Mouse (Mus musculus) ES-E14 (cell line): ENCODE results near the gene Fcmr. TPM values are rescaled to one million over a fixed set of nuclear protein-coding genes. Genes with fewer than 3 reads are reported as not detected.

ENCODE experiments used
- DNase-seq: peaks from one replicate; pipeline ENCODE4 v3.0.0-alpha.2; 2013; ENCODE audit warnings: low read depth, low spot score
- H3K27ac ChIP-seq: 2 replicates; pipeline ENCODE4 v1.5.1; 2012; ENCODE audit warnings: low read depth, mild to moderate bottlenecking, low read length, moderate library complexity, mixed read lengths; ENCODE audit not compliant: poor library complexity, insufficient read depth, severe bottlenecking
- H3K36me3 ChIP-seq: 2 replicates; pipeline ENCODE4 v1.6.1; 2012; ENCODE audit warnings: mild to moderate bottlenecking, low read length, moderate library complexity, mixed read lengths; ENCODE audit not compliant: control insufficient read depth, poor library complexity, insufficient read depth, severe bottlenecking
- H3K4me1 ChIP-seq, 2 experiments: fragments of 150-350 bp in 1 of 2; sonication (generic) in 1 of 2; 2 replicates each; pipeline ENCODE4 v1.6.1; 2012; ENCODE audit warnings: low read length in 2 of 2, mild to moderate bottlenecking in 1 of 2, mixed read lengths in 1 of 2; ENCODE audit not compliant: control insufficient read depth in 2 of 2, insufficient read depth in 2 of 2, poor library complexity in 1 of 2
- H3K4me3 ChIP-seq, 2 experiments: fragments of 150-350 bp in 1 of 2; sonication (generic) in 1 of 2; 2 replicates each; pipeline ENCODE4 v1.5.1; 2012; ENCODE audit warnings: low read length in 2 of 2, low read depth in 1 of 2, mild to moderate bottlenecking in 1 of 2, mixed read lengths in 1 of 2; ENCODE audit not compliant: insufficient read depth in 1 of 2, poor library complexity in 1 of 2, severe bottlenecking in 1 of 2
- H3K9ac ChIP-seq: 2 replicates; pipeline ENCODE4 v1.6.1; 2012; ENCODE audit warnings: low read depth, mild to moderate bottlenecking, low read length, mixed read lengths; ENCODE audit not compliant: poor library complexity, insufficient read depth, severe bottlenecking
- H3K9me3 ChIP-seq: fragments of 150-350 bp; sonication (generic); 2 replicates; pipeline ENCODE4 v1.6.1; 2012; ENCODE audit warnings: low read depth, mild to moderate bottlenecking, low read length; ENCODE audit not compliant: control insufficient read depth, insufficient read depth
- CHD2 ChIP-seq: IDR thresholded peaks from 2 replicates; pipeline ENCODE4 v1.6.1; 2014; ENCODE audit warnings: mild to moderate bottlenecking, low read depth, low read length, inconsistent platforms
- HCFC1 ChIP-seq: IDR thresholded peaks from 2 replicates; pipeline ENCODE4 v1.6.1; 2012; ENCODE audit warnings: low read length, inconsistent platforms, borderline replicate concordance; ENCODE audit not compliant: insufficient read depth
- MAFK ChIP-seq: IDR thresholded peaks from 2 replicates; pipeline ENCODE4 v1.6.1; 2014; ENCODE audit warnings: mild to moderate bottlenecking, low read depth, low read length, inconsistent platforms; ENCODE audit not compliant: insufficient read depth
- ZC3H11A ChIP-seq: IDR thresholded peaks from 2 replicates; pipeline ENCODE4 v1.6.1; 2012; ENCODE audit warnings: low read depth, mild to moderate bottlenecking, inconsistent platforms, low read length, borderline replicate concordance
- ZNF384 ChIP-seq: IDR thresholded peaks from 2 replicates; pipeline ENCODE4 v1.6.1; 2012; ENCODE audit warnings: low read depth, low read length, inconsistent platforms
- in situ Hi-C, 2 experiments: fragments of 600-800 bp; cut with MboI; formaldehyde crosslinking; loops; one replicate each; pipeline ENCODE4 v1.15.1; 2025; ENCODE audit warnings: low sequenced_read_pairs in 2 of 2, inconsistent platforms in 1 of 2; ENCODE audit not compliant: unreplicated experiment in 2 of 2
- total RNA-seq: library from RNA; depleted of rRNA; stranded (reverse); fragments of 300-350 nt; gene quantifications from 2 replicates; pipeline ENCODE4 v1.2.3, GENCODE M21; 2012; rRNA removed

Fcmr gene
- total RNA-seq = not detected in 2 replicates

GRCm38 (mm10) chr1:130865541-130866221 is at the start of gene Fcmr:
Gene Fcmr (plus strand): TSS chr1:130865669.
- in situ Hi-C loops = no loop called here
- H3K27ac ChIP-seq = no peak within 1 kb of the TSS
- H3K9ac ChIP-seq = no peak within 1 kb of the TSS
- H3K4me1 ChIP-seq = no peaks in the 10 kb centered on the region
- no peak for DNase-seq
- no peak within 1 kb of the TSS for H3K4me3 ChIP-seq
- TF ChIP-seq ZNF384 (no peak), MAFK (no peak), ZC3H11A (no peak), HCFC1 (no peak), CHD2 (no peak)
- H3K9me3 ChIP-seq = no peaks in the 10 kb centered on the region
- H3K36me3 ChIP-seq = no peaks in the 10 kb centered on the region

GRCm38 (mm10) chr1:130819737-130820136 is 45.7 kb upstream of the Fcmr start:
- Histone ChIP-seq H3K4me1 (no peaks in the 10 kb centered on the region), H3K36me3 (no peaks in the 10 kb centered on the region), H3K9me3 (no peaks in the 10 kb centered on the region), H3K4me3 (no peak overlapping the region), H3K9ac (no peak overlapping the region), H3K27ac (no peak overlapping the region)
- in situ Hi-C loops = no loop called here
- DNase-seq = no peak
- TF ChIP-seq MAFK (no peak), HCFC1 (no peak), ZC3H11A (no peak), CHD2 (no peak), ZNF384 (no peak)

- DNase-seq = no peak
- Histone ChIP-seq H3K36me3 (no peaks in the 10 kb centered on the region), H3K4me3 (no peak overlapping the region), H3K9me3 (no peaks in the 10 kb centered on the region), H3K9ac (no peak overlapping the region), H3K27ac (no peak overlapping the region), H3K4me1 (no peaks in the 10 kb centered on the region)
- TF ChIP-seq HCFC1 = no peak
- TF ChIP-seq ZC3H11A = no peak
- no peak for TF ChIP-seq MAFK
- TF ChIP-seq ZNF384 = no peak
- TF ChIP-seq CHD2 = no peak
- in situ Hi-C loops = no loop called here
Measured at GRCm38 (mm10) chr1:130820316-130821148, 44.9 kb upstream of the Fcmr start.

GRCm38 (mm10) chr1:130821149-130821471 is 44.4 kb upstream of the Fcmr start:
- no peak overlapping the region for H3K4me3 ChIP-seq
- H3K9me3 ChIP-seq = no peaks in the 10 kb centered on the region
- no peaks in the 10 kb centered on the region for H3K4me1 ChIP-seq
- no peak overlapping the region for H3K27ac ChIP-seq
- in situ Hi-C loops = no loop called here
- no peak overlapping the region for H3K9ac ChIP-seq
- TF ChIP-seq ZC3H11A (no peak), ZNF384 (no peak), MAFK (no peak), HCFC1 (no peak), CHD2 (no peak)
- DNase-seq = no peak
- H3K36me3 ChIP-seq = no peaks in the 10 kb centered on the region
